Comparison of ENCODE assay signal across 8 mouse cellular contexts in the genomic region with DNA sequence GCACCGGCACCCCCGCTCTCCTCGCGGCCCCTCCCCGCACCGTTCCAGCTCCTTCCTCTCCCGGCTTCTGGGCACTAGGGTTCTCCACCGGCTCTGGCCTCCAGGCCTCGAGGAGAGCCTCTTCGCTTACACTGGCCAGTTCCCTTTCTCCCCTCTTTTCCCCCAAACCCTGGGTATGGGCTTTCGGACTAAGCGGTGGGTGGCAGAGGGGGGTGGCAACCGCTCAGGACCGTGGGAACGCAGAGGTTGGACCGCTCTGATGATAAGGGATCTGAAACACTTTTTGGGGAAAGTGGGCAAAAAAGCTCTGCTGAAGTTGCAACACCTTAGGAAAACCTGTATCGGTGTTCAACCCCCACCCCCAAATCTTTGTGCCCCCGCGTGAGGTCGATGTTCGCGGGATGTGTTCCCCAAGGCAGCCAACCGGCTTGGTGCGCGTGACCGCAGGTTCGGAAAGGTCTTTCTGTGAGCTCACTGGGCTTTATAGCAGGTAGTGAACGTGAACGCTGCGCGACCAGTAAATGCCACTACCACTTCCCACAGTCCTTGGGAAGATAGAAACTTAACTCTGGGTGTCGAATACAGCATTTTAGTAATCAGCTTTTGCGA. TPM values are rescaled to one million over a fixed set of nuclear protein-coding genes. Genes with fewer than 3 reads are reported as not detected.
DNase-seq lines count a peak whose midpoint lies in the region; ATAC-seq and TF ChIP-seq lines count a peak whose summit lies in the region.

No protein-coding gene starts in this region.

- ATAC-seq in limb, embryonic 14.5 days (ENCODE audit: low FRiP score, low read depth), result no peak
- peak; percentile 73; the same call in 1 of the 2 replicates for ATAC-seq in midbrain, embryonic 15.5 days (replicated peaks)

- peak overlapping the region; percentile 95 for H3K4me2 ChIP-seq in limb, embryonic 14.5 days (replicated peaks; ENCODE audit: low read depth, low read length, severe bottlenecking)
- H3K4me2 ChIP-seq in midbrain, embryonic 15.5 days, result peak overlapping the region; percentile 94

- TF ChIP-seq POLR2A in limb, embryonic 14.5 days (IDR thresholded peaks at IDR 0.05; ENCODE audit: borderline replicate concordance, extremely low read depth, insufficient read depth, insufficient read length), result no peak

- DNase-seq in spleen, postnatal 36 days (ENCODE audit: low spot score in 2 of 2), result peak; percentile 6 to 14
- no peak for DNase-seq in spleen, postnatal 4 days (ENCODE audit: low spot score in 2 of 2)
- DNase-seq in cerebellum, adult 9-10 months, result peak; percentile 60
- DNase-seq in heart, adult 18-20 months, result peak; percentile 18 to 57
- peak; percentile 54 for DNase-seq in kidney, adult 11 months
- no peak for DNase-seq in limb, embryonic 14.5 days (ENCODE audit: low spot score)
- peak; percentile 64 for DNase-seq in thymus, postnatal 4 days

- H3K27me3 ChIP-seq in limb, embryonic 14.5 days (ENCODE audit: control insufficient read depth, insufficient read depth, low read length), result 0 out of 2 replicates have a peak, but pooled peaks cover 8% of the 10 kb centered on the region
- H3K27me3 ChIP-seq in midbrain, embryonic 15.5 days (replicated peaks), result no peaks in the 10 kb centered on the region

- H3K4me1 ChIP-seq in limb, embryonic 14.5 days (ENCODE audit: control insufficient read depth, insufficient read depth, low read length), result peaks cover 8% of the 10 kb centered on the region; the same call in 1 of the 2 replicates
- H3K4me1 ChIP-seq in midbrain, embryonic 15.5 days, result peaks cover 17% of the 10 kb centered on the region

- peak overlapping the region; percentile 67 for H3K4me3 ChIP-seq in limb, embryonic 14.5 days (replicated peaks; ENCODE audit: low read length)
- peak overlapping the region; percentile 93 for H3K4me3 ChIP-seq in midbrain, embryonic 15.5 days

- no peaks in the 10 kb centered on the region for H3K36me3 ChIP-seq in limb, embryonic 14.5 days (ENCODE audit: control insufficient read depth, insufficient read depth, low read length)
- H3K36me3 ChIP-seq in midbrain, embryonic 15.5 days (replicated peaks), result no peaks in the 10 kb centered on the region

- H3K9me3 ChIP-seq in limb, embryonic 14.5 days (ENCODE audit: control insufficient read depth, low read length), result no peaks in the 10 kb centered on the region
- H3K9me3 ChIP-seq in midbrain, embryonic 15.5 days, result no peaks in the 10 kb centered on the region

- peak overlapping the region; percentile 61 for H3K9ac ChIP-seq in limb, embryonic 14.5 days (ENCODE audit: low read depth, low read length, severe bottlenecking)
- H3K9ac ChIP-seq in midbrain, embryonic 15.5 days, result peak overlapping the region; percentile 98

- under 1% methylated on average over 32 of the region's 33 CpGs for WGBS in limb, embryonic 14.5 days
- WGBS in midbrain, embryonic 15.5 days, result under 1% methylated on average over 33 of the region's 33 CpGs

- H3K27ac ChIP-seq in limb, embryonic 14.5 days (replicated peaks; ENCODE audit: low read depth, low read length), result no peak overlapping the region
- H3K27ac ChIP-seq in midbrain, embryonic 15.5 days, result peak overlapping the region; percentile 90

RNA-seq across cellular contexts. Expression of a gene that starts 1.0 kb away (rescaled TPM):
- 1 to 10 TPM; 6.9 to 7.3 TPM for total RNA-seq in heart, adult 18-20 months (2021)
- polyA plus RNA-seq in limb, embryonic 14.5 days (2012; rRNA removed), result 2.2 and 2.3 TPM in 2 replicates
- 3.4 and 3.5 TPM in 2 replicates for polyA plus RNA-seq in limb, embryonic 14.5 days (2014; fragmentation: Nextera tagmentation; extraction: Ambion mirVana)
- polyA plus RNA-seq in midbrain, embryonic 15.5 days (2015; fragmentation: Nextera tagmentation; extraction: Ambion mirVana), result 20.7 and 21.4 TPM in 2 replicates

Comparison
In these comparisons a context has a peak if more than half of its experiments do, and no peak if none do; other contexts are left out.
1. DNase-seq: peak in spleen, postnatal 36 days (2 of 2), cerebellum, adult 9-10 months (single experiment), heart, adult 18-20 months (2 of 2), kidney, adult 11 months (single experiment) and thymus, postnatal 4 days (single experiment); none in spleen, postnatal 4 days (0 of 2) and limb, embryonic 14.5 days (single experiment).